Mouse (Mus musculus): ENCODE measurements at regions not wholly inside any gene's neighbourhood (a gene's known extent, or its start where the extent isn't known, plus 50 kb on each side); places are given as distances from the start of the nearest gene placed in this dataset.
A peak's percentile ranks its signal among the peaks of the same experiment; 100 is the strongest.

DNA sequence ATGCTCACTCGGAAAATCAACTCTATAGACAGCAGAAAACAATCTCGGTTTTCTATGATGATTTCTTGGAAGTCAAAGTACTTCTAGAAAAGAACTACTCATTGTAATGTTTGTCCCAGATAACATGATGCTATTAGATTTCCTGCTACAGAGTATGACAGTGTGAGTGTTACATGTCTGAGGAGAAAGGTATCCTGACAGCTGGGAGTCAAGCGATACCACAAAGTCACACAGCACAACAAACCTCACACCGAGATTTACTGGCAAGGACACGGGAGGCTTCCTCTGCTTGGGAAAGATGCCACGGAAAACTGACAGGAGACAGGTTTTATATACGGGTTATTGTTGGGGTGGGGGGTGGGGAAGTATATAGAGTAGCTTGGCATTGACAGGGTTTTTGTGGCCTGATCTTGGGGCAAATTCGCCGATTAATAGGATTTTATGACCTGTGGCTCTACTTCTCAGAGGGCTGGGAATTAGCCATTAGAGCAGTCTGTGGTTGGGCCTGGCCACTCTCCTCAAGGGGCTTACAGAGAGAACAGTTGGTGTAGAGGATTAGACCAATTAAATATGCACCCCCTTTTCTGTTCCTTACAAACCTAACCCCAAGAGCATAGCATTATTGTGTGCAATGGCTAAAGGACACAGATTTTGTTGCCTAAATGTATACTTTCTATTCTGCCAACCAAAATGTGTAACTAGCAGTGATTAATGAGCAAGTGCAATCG lies 209.2 kb upstream of the Sfrp2 start:
- no peak for DNase-seq

DNA sequence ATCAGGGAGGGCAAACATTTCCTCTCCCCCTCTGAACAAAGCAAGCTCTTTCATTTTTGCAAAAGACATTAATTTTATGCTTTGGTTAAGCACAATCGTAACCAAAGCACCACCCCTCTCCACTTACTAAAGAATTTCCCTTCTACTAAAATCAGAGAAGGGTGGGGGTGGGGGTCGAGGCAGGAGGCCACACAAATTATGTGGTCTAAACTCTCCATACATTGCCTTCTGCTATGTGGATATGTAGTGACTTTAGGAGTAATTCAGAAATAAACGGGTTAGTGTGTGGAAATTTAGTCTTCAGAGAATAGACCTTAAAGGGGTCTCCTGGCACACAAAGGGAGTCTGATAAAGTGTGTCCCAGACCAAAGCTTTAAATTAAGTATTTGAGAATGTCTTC lies 204.1 kb upstream of the Sfrp2 start:
- no peak for DNase-seq

DNA sequence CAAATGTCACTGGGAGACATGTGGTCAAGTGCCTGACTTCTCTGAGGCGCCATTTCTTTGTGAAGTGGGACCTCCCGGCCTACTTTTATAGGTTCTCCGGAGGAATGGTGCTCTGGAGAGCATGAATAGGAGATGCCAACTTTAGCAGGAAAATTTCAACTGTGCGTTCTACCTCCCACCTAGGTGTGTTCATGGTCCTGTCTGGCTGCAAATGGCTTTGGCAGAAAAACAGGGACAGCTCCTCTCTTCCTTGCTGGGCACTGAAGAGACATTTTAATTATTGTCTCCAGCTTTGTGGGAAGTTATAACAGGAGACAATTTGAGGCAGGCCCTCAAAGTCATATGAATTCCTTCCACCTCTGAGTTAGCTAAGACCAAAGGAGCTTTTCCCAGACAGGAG lies 190.6 kb upstream of the Sfrp2 start:
- no peak for DNase-seq

- DNase-seq: no peak
These were observed 190.0 kb upstream of the Sfrp2 start for GRCm38 (mm10) chr3:83576155-83576554.

DNA sequence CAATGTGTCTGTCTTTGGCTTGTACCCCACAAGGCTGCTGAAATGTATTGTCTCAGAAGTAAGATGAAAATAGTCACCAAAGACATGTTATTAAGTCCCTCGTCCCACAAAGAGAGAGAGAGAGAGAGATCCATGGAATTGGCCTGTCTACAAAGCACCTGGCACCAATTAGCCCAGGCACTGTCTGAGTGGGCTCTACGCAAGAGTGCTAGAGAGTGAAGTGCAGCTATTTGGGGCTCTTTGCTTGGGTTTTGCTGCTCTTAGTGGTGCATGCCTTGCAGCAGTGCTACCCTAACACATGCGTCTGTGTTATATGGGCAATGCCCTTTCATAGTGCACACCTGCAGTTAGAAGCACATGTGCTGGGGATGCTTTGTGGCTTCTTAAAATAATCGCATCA lies 185.4 kb upstream of the Sfrp2 start:
- no peak for DNase-seq

- DNase-seq: no peak
These were observed 183.9 kb upstream of the Sfrp2 start for GRCm38 (mm10) chr3:83582256-83582655.

DNA sequence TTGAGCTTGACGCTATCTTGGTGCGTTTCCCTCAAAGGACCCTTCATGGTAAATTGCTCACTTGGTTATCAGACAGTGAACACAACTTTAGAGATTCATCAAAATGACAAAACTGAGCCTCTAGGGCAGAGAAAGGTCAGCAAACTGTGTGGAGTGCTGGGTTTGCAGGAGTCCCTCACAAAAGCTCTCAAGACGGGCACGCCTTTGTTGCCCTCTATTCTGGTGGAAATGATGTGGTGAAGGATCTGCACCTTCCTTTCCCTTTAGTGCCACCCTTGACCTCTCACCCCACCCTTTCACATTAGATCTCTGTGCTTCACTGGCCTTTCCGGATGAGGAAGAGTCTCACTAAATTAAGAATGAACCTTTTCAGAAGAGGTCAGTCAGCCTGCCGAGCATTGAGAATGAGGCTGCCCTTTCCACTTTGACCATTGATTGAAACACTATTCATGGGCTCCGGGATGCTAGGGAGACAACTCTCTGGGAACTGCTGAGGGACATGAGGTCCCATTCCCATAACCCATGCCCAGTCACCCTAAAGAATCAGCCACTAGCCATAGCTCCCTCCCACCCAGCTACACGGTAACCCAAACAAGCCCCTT lies 182.9 kb upstream of the Sfrp2 start:
- DNase-seq: no peak

GRCm38 (mm10) chr3:83586086-83586485 lies 180.0 kb upstream of the Sfrp2 start:
- DNase-seq: no peak

- DNase-seq: no peak
These were observed 179.6 kb upstream of the Sfrp2 start for GRCm38 (mm10) chr3:83586551-83586950.

GRCm38 (mm10) chr3:83589127-83589526 lies 177.0 kb upstream of the Sfrp2 start:
- DNase-seq: no peak

DNA sequence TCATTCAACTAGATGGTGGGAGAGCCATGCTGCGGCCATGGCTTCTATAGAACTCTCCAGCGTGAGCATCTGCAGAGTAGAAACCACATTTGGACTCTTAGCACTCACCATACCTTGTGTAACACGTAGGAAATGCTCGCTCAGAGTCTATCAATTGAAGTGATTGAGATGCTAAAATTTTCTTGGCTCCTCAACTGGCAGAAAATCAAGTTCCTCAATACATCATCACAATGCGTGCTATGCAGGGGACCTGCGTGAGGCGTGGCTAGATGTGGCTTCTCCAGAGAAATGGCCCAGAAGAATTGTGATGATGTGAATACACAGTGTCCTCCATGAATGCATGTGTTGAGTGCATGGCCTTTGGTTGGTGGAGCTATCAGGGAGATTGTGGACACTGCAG lies 174.9 kb upstream of the Sfrp2 start:
- DNase-seq: no peak

GRCm38 (mm10) chr3:83593321-83593720 lies 172.8 kb upstream of the Sfrp2 start:
- DNase-seq: no peak

DNA sequence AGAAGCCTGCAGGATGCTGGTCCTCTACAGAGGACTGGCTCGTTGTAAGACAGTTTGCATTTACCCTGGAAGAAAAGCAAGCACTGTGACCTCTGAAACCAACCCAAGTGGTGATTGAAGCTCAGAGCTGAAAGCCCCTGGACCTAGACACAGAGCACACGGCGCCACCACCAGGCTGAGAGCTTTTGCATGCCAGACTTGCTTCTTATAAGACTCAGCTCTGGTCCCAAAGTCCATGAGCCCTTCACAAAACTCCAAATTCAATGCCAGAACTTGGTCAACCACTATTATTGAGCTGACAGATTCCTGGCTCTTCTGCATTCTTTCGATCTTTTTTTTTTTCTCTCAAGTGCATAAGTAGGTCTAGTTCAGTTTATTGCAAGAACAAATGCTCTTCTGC lies 164.6 kb upstream of the Sfrp2 start:
- no peak for DNase-seq

- DNase-seq: peak; percentile 8 to 25
These were observed 156.9 kb upstream of the Sfrp2 start for GRCm38 (mm10) chr3:83609095-83609770.

- no peak for DNase-seq
These were observed 145.7 kb upstream of the Sfrp2 start for GRCm38 (mm10) chr3:83620435-83620834.

- no peak for DNase-seq
These were observed 133.1 kb upstream of the Sfrp2 start for GRCm38 (mm10) chr3:83633032-83633431.

GRCm38 (mm10) chr3:83640433-83640832 lies 125.7 kb upstream of the Sfrp2 start:
- DNase-seq: no peak

DNA sequence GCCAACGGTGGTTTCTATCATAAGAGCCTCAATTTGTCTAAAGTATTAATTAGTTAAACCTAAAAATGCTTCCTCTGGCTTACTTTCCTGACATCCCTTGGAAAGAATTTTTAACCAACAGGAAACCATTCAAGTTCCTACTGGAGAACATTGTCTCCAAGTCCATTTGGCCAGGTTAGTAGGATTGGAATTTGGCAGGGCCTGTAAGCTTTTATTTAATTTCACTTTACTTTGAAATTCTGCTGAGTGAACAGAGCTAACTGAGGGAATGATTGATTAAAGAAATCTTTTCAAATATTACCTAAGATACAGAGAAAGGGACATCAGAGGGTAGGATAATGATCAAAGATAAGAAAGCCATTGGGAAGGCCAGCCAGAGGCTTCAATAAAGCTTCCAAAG lies 102.4 kb upstream of the Sfrp2 start:
- DNase-seq: no peak

DNA sequence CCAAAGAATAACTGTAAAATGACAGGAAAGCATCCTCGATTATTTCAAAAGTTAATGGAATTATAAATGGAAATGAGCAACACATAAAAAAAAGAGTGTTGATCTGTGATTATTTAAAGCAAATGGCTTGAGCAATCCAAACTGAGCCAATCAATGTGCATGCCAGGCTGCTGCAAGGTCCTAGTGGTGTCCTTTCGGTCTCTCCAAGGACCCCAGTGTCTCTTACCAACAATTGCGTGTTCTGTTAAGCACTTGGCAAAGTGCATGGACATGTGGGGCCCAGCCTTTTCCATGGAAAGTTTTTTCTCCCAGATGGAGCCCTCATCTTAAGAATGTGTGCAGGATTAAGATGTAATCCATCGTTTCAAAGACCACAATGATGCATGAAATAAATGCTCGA lies 90.0 kb upstream of the Sfrp2 start:
- DNase-seq: no peak

- no peak for DNase-seq
These were observed 79.5 kb upstream of the Sfrp2 start for GRCm38 (mm10) chr3:83686611-83687010.

DNA sequence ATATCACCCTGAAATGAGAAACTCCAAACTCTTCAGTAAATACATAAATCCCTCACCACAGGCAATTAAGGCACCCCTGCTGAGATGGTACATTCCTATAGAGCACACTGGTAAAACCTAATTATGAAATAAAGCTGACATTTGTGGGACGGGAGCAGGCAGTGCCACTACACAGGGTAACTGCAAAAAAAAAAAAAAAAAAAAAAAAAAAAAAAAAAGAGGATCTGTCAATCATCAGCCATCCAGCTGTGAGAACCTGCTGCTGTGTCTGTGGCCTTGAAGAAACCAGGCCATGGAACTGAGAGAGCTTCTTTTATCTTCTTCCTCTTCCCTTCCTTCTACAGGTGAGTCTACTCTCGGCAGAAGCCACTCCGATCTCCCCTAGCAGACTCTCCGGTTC lies 78.6 kb upstream of the Sfrp2 start:
- no peak for DNase-seq

DNA sequence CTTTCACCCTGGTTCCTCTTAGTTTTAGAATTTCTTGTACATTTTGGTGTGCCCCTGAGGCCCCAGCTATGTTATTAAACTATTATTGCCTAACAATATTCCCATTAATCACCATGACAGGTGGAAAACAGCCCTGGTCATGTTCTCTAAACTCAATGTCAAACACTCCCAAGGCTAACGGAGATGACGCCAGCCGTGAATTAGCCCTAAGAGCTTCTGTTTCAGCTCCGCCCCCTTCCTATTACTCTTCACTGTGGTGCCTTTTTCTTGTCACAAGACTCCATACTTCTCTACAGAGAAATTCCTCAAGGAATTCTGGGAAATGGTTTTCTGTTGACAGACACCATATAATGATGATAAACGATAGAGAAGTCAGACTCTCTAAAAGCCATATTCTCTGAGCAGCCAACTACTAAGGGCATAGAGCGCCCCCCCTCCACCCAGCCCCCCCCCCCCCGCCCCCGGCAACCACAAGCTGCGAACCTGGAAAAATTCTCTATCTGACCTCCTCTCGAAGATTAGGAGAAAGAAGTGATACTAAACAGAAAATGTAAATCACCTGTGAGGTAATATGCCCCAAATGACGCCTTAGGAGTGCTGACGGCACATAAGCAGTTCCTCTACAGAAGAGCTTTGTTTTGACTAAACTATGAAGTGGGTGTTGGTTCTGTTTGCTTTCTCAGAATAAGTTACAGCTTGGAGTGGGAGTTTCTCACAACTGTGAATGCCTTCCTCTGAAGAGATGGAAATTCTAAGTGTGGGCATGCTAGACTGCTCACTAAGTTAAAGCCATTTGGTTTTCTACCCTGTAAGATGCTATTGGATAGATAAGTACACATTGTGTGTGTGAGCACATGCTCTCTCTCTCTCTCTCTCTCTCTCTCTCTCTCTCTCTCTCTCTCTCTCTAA lies 76.8 kb upstream of the Sfrp2 start:
- no peak for DNase-seq

DNA sequence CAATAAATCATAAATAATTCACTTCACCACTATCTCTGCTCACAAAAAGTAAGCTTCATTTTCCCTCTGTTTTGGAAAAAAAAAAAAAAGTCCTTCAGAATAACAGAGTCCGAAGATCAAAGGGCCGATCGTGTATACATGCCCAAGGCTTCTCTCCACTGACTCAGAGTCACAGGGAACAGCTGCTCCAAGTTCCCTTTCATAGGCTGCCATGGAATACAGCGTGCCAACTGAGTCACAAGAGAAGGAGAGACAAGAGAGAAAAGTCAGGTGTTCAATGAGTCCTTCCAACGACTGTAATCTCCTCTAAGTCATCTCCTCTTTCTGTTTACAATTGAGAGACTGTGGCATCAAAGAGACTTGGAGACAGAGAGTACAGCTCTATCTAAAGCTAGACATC lies 71.6 kb upstream of the Sfrp2 start:
- DNase-seq: no peak
